Mouse (Mus musculus): ENCODE results near the gene Wdr93. TPM values are rescaled to one million over a fixed set of nuclear protein-coding genes. Genes with fewer than 3 reads are reported as not detected.

Wdr93 gene
- polyA plus RNA-seq, 1 experiment from 2014 or later = 0.33 TPM

DNA sequence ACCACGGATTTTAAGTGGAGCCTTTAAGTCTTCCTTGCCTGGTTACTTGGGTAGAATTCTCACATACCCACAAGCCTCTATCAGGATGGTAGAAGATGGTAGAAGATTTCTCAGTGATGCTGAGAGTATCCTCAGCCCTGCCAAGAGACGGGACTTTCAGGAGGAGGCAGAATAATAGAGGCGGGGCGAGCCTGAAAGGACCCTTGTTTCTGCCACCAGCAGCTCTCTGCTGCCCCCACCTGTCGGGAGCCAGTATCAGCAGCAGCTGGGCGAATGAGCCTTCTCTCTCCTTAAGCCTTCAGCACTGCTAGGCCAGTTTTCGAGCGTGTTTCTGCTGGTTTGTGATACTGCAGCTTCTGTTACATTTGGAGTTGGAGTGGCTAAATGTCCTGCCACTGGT lies 13.8 kb upstream of the Wdr93 start:
- Histone ChIP-seq H3K27ac (no peak overlapping the region), H3K36me3 (no peaks in the 10 kb centered on the region), H3K4me3 (no peak overlapping the region), H3K9me3 (replicated peaks) (no peaks in the 10 kb centered on the region), H3K4me1 (replicated peaks) (no peaks in the 10 kb centered on the region), H3K27me3 (peaks cover 10% of the 10 kb centered on the region), H3K4me2 (no peak overlapping the region), H3K9ac (no peak overlapping the region)
- 6% methylated on average over 8 of the region's 8 CpGs for WGBS
- no peak for ATAC-seq (replicated peaks; ENCODE audit: insufficient number of reproducible peaks, insufficient read depth, low FRiP score, low read depth)

DNA sequence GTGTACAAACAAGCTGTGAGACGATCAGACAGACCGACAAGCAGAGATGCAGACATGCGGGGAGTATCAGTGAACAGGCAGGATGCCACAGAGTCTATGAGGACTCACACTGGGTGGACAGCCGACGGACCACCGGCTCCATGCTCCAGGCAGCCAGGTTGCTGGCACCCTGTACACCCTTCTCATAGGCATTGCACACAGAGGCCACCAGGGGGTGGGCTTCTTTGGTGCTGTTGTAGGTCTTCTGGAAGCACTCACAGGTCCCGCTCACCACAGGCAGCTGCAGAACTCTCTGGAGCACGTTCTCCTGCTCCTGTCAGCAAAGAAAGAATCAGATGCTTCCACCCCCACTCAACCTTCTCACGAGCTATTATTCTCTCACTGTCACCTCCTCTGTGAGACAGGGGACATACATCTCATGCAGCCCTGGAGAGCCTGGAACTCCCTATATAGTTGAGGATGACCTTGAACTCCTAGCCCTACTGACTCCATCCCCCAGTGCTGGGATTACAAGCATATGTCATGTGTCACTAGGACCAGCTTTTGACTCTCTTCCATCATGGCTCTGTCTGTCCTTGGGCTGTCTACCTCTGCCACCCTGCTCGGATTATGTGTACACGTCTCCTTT lies 13.1 kb upstream of the Wdr93 start:
- Histone ChIP-seq H3K27me3 (peaks cover 10% of the 10 kb centered on the region), H3K9ac (no peak overlapping the region), H3K27ac (no peak overlapping the region), H3K9me3 (replicated peaks) (no peaks in the 10 kb centered on the region), H3K4me1 (replicated peaks) (no peaks in the 10 kb centered on the region), H3K4me2 (no peak overlapping the region), H3K4me3 (no peak overlapping the region), H3K36me3 (no peaks in the 10 kb centered on the region)
- ATAC-seq (replicated peaks; ENCODE audit: insufficient number of reproducible peaks, insufficient read depth, low FRiP score, low read depth) = no peak
- WGBS = 54% methylated on average over 11 of the region's 11 CpGs

DNA sequence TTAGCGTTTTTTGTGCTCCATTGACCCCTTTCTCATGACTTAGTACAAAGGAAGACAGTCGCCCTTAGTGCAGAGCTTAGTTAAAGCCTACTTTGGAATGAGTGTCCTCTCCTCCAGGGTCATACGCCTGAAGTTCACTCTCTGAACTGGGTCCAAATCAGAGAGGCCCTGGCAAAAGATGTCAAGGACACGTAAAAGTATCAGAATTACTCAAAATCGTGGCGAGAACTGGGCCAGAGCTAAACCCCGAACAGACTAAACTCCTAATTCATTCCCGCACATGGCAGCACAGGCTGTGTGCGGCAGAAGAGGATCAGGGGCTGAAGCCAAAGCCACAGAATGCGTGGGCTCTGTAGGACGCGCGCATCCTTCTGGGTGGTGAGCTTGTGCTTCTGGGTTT lies 11.5 kb upstream of the Wdr93 start:
- no peaks in the 10 kb centered on the region for H3K36me3 ChIP-seq
- H3K4me3 ChIP-seq = no peak overlapping the region
- H3K27me3 ChIP-seq = peaks cover 10% of the 10 kb centered on the region
- 76% methylated on average over 13 of the region's 13 CpGs for WGBS
- H3K9me3 ChIP-seq (replicated peaks) = no peaks in the 10 kb centered on the region
- no peak overlapping the region for H3K27ac ChIP-seq
- no peaks in the 10 kb centered on the region for H3K4me1 ChIP-seq (replicated peaks)
- H3K9ac ChIP-seq = no peak overlapping the region
- H3K4me2 ChIP-seq = no peak overlapping the region
- ATAC-seq (replicated peaks; ENCODE audit: insufficient number of reproducible peaks, insufficient read depth, low FRiP score, low read depth) = no peak

DNA sequence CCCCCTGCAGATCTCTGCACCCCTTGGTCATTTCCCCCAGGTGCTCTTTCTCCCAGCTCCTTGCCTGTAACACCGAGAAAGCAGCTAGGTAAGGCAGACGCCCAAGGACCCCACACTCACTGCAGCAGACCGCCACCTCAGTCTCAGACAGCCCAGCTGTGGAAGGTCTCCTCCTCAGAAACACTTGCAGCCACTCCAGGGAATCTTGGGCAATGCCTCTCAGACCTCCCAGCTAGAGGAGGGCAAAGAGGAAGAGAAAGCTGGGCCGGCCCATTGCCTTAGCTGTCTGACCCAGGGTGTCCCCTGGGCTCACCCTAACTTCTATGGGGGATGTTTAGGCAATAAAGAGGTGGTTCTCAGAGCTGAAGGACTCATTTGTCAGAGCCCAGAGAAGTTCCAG lies 10.3 kb upstream of the Wdr93 start, which contains the start of gene Plin1:
TSS of gene Plin1 (minus strand) at position 282 of the 400 bp plus-strand sequence.
- Histone ChIP-seq H3K27me3 (peaks cover 9% of the 10 kb centered on the region), H3K4me3 (no peak within 1 kb of the TSS), H3K4me2 (no peak within 1 kb of the TSS), H3K4me1 (replicated peaks) (no peaks in the 10 kb centered on the region), H3K9ac (no peak within 1 kb of the TSS), H3K9me3 (replicated peaks) (no peaks in the 10 kb centered on the region), H3K36me3 (peaks cover 6% of the 10 kb centered on the region), H3K27ac (no peak within 1 kb of the TSS)
- ATAC-seq (replicated peaks; ENCODE audit: insufficient number of reproducible peaks, insufficient read depth, low FRiP score, low read depth) = no peak
- WGBS = 64% methylated on average over 4 of the region's 4 CpGs

DNA sequence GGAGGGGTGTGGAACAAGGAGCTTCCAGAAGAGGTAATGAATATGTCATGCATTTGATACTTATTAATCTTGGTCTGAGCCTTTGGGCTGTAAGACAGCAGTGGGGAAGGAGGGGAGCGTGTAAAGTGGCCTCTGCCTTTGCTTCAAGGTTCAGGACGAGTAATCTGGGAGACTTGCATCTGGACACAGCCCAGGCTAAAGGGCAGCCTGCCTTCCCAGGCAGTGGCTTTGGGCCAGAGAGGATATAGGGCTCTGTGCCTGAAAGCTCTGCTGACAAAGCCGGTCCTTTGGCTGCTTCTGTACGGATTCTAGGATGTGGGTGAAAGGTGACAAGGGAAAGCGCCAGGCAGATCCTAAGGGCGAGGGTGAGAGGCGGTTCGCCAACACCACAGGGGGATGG lies 8.4 kb upstream of the Wdr93 start:
- Histone ChIP-seq H3K27ac (no peak overlapping the region), H3K27me3 (peaks cover 6% of the 10 kb centered on the region), H3K4me1 (replicated peaks) (no peaks in the 10 kb centered on the region), H3K4me2 (no peak overlapping the region), H3K9me3 (replicated peaks) (no peaks in the 10 kb centered on the region), H3K36me3 (peaks cover 6% of the 10 kb centered on the region), H3K9ac (no peak overlapping the region), H3K4me3 (no peak overlapping the region)
- 73% methylated on average over 8 of the region's 8 CpGs for WGBS
- ATAC-seq (replicated peaks; ENCODE audit: insufficient number of reproducible peaks, insufficient read depth, low FRiP score, low read depth) = no peak

DNA sequence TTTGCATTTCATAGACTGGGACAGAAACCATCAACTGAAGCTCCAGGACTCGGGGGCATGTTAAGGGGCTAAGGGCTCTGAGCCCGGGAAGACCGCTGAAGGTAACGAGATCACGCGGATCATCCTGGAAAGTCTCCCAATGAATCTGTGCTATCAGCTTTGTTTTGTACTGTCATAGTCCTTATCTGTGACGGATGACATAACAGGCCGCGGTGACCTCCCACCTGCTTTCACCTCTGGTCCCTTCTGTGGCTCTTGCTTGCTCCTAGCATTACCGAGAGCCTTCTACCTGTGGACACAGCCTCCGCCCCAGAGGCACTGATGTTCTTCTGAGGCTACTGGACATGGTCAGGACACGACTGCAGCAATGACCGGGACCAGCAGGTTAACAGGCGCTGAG lies 6.5 kb upstream of the Wdr93 start:
- no peak overlapping the region for H3K9ac ChIP-seq
- H3K27me3 ChIP-seq = peaks cover 4% of the 10 kb centered on the region
- 82% methylated on average over 14 of the region's 14 CpGs for WGBS
- H3K9me3 ChIP-seq (replicated peaks) = no peaks in the 10 kb centered on the region
- H3K4me1 ChIP-seq (replicated peaks) = no peaks in the 10 kb centered on the region
- no peak overlapping the region for H3K4me2 ChIP-seq
- H3K27ac ChIP-seq = no peak overlapping the region
- H3K36me3 ChIP-seq = peaks cover 6% of the 10 kb centered on the region
- no peak for ATAC-seq (replicated peaks; ENCODE audit: insufficient number of reproducible peaks, insufficient read depth, low FRiP score, low read depth)
- no peak overlapping the region for H3K4me3 ChIP-seq

DNA sequence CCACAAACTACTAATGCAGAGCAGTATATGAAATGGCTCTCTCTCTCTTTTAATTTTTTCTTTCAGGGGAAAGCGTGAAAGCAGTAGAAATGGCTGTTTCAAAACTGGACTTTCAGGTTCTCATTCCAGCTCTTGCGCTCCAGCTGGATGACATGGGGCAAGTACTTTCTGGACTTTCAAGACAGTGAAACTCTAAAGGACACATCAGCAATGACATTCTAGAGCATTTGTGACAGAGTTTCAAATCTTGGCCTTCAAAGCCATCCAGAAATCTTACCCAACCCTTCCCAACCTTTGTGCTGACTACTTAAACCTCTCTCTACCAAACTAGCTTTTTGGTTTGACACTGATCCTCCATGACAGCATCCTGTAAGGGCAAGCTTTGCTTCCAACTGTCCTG lies 4.0 kb upstream of the Wdr93 start:
- peaks cover 6% of the 10 kb centered on the region for H3K36me3 ChIP-seq
- no peak for ATAC-seq (replicated peaks; ENCODE audit: insufficient number of reproducible peaks, insufficient read depth, low FRiP score, low read depth)
- 94% methylated on average over 2 of the region's 2 CpGs for WGBS

DNA sequence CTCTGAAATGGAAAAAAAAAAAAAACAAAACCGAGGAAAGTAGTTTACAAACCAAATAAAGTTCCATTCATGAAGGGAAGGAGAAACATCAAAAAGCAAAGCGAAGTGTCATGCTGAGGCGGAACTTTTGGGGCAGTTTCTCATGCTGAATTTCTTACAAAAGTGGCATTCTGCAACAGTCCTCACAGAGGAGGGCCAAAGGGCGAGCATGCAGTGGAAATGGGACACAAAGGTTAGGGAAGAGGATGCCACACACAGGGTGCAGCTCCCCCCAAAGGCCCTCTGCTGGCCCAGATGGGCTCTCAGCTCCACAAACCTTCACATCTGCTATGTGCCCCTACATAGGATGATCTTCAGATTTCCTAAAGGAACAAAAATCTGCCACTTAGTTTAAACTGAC lies 2.7 kb upstream of the Wdr93 start:
- no peak overlapping the region for H3K27ac ChIP-seq
- H3K4me1 ChIP-seq (replicated peaks) = peaks cover 4% of the 10 kb centered on the region; the same call in 1 of the 2 replicates
- no peak overlapping the region for H3K4me2 ChIP-seq
- H3K9me3 ChIP-seq (replicated peaks) = no peaks in the 10 kb centered on the region
- H3K9ac ChIP-seq = no peak overlapping the region
- no peak overlapping the region for H3K4me3 ChIP-seq
- H3K36me3 ChIP-seq = peaks cover 6% of the 10 kb centered on the region
- no peak for ATAC-seq (replicated peaks; ENCODE audit: insufficient number of reproducible peaks, insufficient read depth, low FRiP score, low read depth)
- no peaks in the 10 kb centered on the region for H3K27me3 ChIP-seq
- WGBS = 78% methylated on average over 4 of the region's 4 CpGs

More for the DNA sequence above, 4.0 kb upstream of the Wdr93 start:
- Histone ChIP-seq H3K9me3 (replicated peaks) (no peaks in the 10 kb centered on the region), H3K27ac (no peak overlapping the region), H3K4me1 (replicated peaks) (peaks cover 4% of the 10 kb centered on the region; the same call in 1 of the 2 replicates), H3K4me3 (no peak overlapping the region), H3K9ac (no peak overlapping the region), H3K4me2 (no peak overlapping the region), H3K27me3 (no peaks in the 10 kb centered on the region)

DNA sequence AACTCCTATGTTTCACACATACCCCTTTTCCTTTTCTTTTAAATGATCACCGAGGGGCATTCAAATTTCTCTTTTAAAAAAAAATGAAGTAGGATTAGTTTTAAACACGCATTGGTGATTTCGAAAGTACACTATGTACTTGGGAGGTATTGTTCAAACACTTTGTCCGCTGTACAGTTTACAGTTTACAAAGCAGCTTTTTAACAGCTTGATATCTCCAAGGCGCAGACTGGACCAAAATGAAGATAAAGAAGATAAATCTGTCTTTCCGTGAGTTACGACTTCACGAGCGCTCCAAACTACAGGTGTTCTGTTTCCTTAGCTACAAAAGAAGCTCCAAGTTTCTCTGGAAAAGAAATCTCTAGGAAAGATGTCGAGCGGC lies 695 bp upstream of the Wdr93 start:
- 20% methylated on average over 11 of the region's 11 CpGs for WGBS
- H3K36me3 ChIP-seq = peaks cover 4% of the 10 kb centered on the region
- no peak overlapping the region for H3K27ac ChIP-seq
- H3K9ac ChIP-seq = peak overlapping the region; percentile 79
- peak overlapping the region; percentile 77 for H3K4me3 ChIP-seq
- ATAC-seq (replicated peaks; ENCODE audit: insufficient number of reproducible peaks, insufficient read depth, low FRiP score, low read depth) = no peak
- peak overlapping the region; percentile 98 for H3K4me2 ChIP-seq
- no peaks in the 10 kb centered on the region for H3K9me3 ChIP-seq (replicated peaks)
- H3K4me1 ChIP-seq (replicated peaks) = peaks cover 4% of the 10 kb centered on the region; the same call in 1 of the 2 replicates
- no peaks in the 10 kb centered on the region for H3K27me3 ChIP-seq

DNA sequence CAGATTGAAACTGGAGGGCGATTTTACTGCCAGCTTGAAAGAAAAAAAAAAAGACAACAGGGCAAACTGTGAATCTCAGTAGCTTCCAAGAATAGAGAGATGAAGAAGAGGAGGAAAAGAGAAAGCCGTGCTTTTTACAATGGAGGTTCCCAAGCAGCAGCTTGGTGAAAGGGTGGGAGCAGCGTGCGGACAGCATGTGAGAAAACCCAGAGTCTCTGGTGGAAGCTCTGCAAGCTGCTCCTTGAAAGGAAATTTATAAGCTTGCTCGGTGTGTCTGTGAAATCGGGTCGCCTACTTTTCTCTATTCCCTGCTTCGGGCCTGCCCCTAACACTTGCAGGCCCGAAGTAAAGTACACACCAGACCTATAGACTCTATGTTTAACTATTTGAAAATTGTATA lies 1.1 kb downstream of the Wdr93 start:
- Histone ChIP-seq H3K4me2 (no peak overlapping the region), H3K27me3 (no peaks in the 10 kb centered on the region), H3K36me3 (no peaks in the 10 kb centered on the region), H3K9me3 (replicated peaks) (no peaks in the 10 kb centered on the region), H3K9ac (no peak overlapping the region), H3K4me1 (replicated peaks) (peaks cover 4% of the 10 kb centered on the region; the same call in 1 of the 2 replicates), H3K4me3 (no peak overlapping the region), H3K27ac (no peak overlapping the region)
- ATAC-seq (replicated peaks; ENCODE audit: insufficient number of reproducible peaks, insufficient read depth, low FRiP score, low read depth) = no peak
- 84% methylated on average over 9 of the region's 9 CpGs for WGBS

DNA sequence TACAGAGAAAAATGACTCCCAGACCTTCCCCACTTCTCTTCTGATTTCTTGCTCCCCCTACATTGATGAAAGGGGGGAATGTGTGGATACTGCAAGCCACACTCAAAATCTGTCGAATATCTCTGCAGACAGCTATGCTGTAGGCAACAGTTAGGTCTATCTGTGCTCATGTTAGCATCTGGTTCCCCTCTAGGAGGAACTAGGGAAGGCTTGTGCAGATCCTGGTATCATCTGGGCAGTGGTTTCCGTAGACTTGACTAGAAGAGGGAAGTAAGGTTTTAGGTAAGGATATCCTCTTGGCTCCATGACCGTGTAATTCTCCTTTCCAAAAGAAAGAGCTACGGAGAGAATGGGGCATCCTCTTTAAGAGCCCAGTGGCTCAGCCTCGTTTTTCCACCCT lies 1.6 kb downstream of the Wdr93 start:
- no peaks in the 10 kb centered on the region for H3K9me3 ChIP-seq (replicated peaks)
- no peak for ATAC-seq (replicated peaks; ENCODE audit: insufficient number of reproducible peaks, insufficient read depth, low FRiP score, low read depth)
- H3K4me3 ChIP-seq = no peak overlapping the region
- no peak overlapping the region for H3K4me2 ChIP-seq
- H3K4me1 ChIP-seq (replicated peaks) = peaks cover 4% of the 10 kb centered on the region; the same call in 1 of the 2 replicates
- H3K27me3 ChIP-seq = no peaks in the 10 kb centered on the region
- no peak overlapping the region for H3K27ac ChIP-seq
- H3K36me3 ChIP-seq = no peaks in the 10 kb centered on the region
- no peak overlapping the region for H3K9ac ChIP-seq
- WGBS = 70% methylated on average over 5 of the region's 5 CpGs

DNA sequence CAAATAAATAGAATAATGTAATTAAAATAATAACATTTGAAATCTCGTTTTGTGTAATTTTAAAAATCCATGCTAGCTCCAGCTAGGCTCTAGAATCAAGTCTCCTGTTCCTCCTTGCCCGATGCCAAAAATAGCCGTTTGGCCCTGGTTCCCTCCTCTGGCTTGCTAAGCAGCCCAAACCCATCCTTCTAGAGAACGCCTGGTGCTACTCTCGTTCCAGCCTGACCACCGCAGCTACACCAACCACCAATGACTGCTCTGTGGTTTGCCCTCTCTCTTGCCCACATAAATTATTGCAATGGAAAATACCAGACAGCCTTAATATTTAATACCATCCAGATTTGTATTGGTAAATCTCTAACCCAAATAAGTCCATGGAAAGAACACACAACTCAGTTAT lies 4.7 kb downstream of the Wdr93 start:
- Histone ChIP-seq H3K36me3 (no peaks in the 10 kb centered on the region), H3K9me3 (replicated peaks) (no peaks in the 10 kb centered on the region), H3K27ac (no peak overlapping the region), H3K9ac (no peak overlapping the region), H3K4me1 (replicated peaks) (peaks cover 3% of the 10 kb centered on the region; the same call in 1 of the 2 replicates), H3K4me3 (no peak overlapping the region), H3K4me2 (no peak overlapping the region), H3K27me3 (no peaks in the 10 kb centered on the region)
- no peak for ATAC-seq (replicated peaks; ENCODE audit: insufficient number of reproducible peaks, insufficient read depth, low FRiP score, low read depth)
- 65% methylated on average over 6 of the region's 6 CpGs for WGBS
